Mouse (Mus musculus): ENCODE results near the gene Vmn2r89.
"Not testable (repeated sequence)": the region's sequence is repeated elsewhere in the genome, so short reads cannot be mapped to it uniquely, and the experiment has no call there.

DNA sequence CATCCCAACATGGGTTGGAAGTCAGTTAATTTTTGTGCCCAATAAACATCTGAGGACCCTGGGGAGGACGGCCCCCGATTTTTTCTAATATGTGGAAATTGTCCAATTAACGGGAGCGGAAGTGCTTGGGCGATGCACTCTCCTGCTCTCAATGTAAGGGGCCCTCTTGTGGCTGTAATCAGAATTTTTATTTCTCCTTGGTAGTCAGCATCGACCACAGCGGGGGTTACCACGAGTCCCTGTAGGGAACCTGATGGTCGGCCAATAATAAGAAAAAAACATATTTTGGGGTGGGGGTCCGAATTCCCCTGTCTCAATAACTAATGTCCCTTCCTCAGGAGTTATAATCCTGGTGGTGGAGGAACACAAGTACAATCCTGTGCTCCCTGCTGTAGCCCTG is 28.6 kb downstream of the Vmn2r89 start:
- not testable (repeated sequence) for TF ChIP-seq CTCF (IDR thresholded peaks at IDR 0.05; ENCODE audit: insufficient read depth, low read length); POLR2A (IDR thresholded peaks at IDR 0.05; ENCODE audit: borderline replicate concordance, extremely low read depth, low read depth, low read length)

Measured in lung, adult 2 months (tissue).